ENCODE assay signal across 15 mouse cellular contexts in the genomic region with DNA sequence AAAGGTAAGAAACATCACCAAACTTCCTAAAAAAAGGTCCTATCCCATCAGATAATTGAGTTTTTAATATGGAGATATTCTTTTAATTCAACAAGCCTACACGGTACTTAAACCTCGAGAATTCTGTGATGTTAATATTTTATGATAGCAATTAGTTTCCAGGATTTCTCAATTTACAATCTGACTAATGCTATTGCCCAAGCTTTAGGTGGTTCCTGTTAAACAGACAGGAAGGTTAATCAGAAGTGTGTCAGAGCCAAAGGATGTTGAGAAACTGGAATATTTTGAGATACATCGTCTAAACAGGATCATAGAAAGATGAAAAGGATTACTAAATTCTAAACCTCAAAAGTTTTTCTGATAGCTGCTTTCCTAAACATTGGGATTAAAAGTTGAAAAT.
"Had no signal": no experiment of that assay in that cellular context is flagged by ENCODE, and none has a peak within 500 bp of the region (broad histone marks: within the 10 kb centered on the region; RNA-seq: fewer than 3 reads in every experiment).

No protein-coding gene starts in this region.

- H3K27me3 ChIP-seq: liver, embryonic 15.5 days; megakaryocyte, embryonic 14.5 days; midbrain, embryonic 15.5 days; neural tube, embryonic 13.5 days; stomach, embryonic 15.5 days had no signal

- H3K36me3 ChIP-seq: limb, embryonic 10.5 days; liver, embryonic 15.5 days; midbrain, embryonic 15.5 days; neural tube, embryonic 13.5 days; stomach, embryonic 15.5 days had no signal

- DNase-seq: kidney, adult 9 months; kidney, postnatal 4 days; lung, adult 2 months; right cerebral cortex, postnatal 14 days; thymus, adult 2 months; thymus, postnatal 36 days had no signal

- ATAC-seq: midbrain, embryonic 15.5 days had no signal

- H3K4me1 ChIP-seq: liver, embryonic 15.5 days; midbrain, embryonic 15.5 days; stomach, embryonic 15.5 days had no signal

- H3K9ac ChIP-seq: liver, embryonic 15.5 days; midbrain, embryonic 15.5 days; neural tube, embryonic 13.5 days; stomach, embryonic 15.5 days had no signal

- H3K27ac ChIP-seq: kidney, postnatal 0 days; layer of hippocampus, adult 2 months; left cerebral cortex, adult 2 months; limb, embryonic 10.5 days; liver, embryonic 15.5 days; midbrain, embryonic 15.5 days; neural tube, embryonic 13.5 days; stomach, embryonic 15.5 days had no signal

- H3K4me3 ChIP-seq: layer of hippocampus, adult 2 months; left cerebral cortex, adult 2 months; limb, embryonic 10.5 days; liver, embryonic 15.5 days; megakaryocyte, embryonic 14.5 days; midbrain, embryonic 15.5 days; neural tube, embryonic 13.5 days; stomach, embryonic 15.5 days had no signal
